Comparison of ENCODE assay signal across 8 mouse cellular contexts in genomic region chr6:113852318-113852717, GRCm38 (mm10).
A peak's percentile ranks its signal among the peaks of the same experiment; 100 is the strongest.
DNase-seq lines count a peak whose midpoint lies in the region; ATAC-seq and TF ChIP-seq lines count a peak whose summit lies in the region.

No protein-coding gene starts in this region.

- no peak for TF ChIP-seq CTCF in Patski (IDR thresholded peaks at IDR 0.05)

- H3K4me2 ChIP-seq in embryonic facial prominence, embryonic 11.5 days (ENCODE audit: low read depth, low read length), result no peak overlapping the region
- H3K4me2 ChIP-seq in hindbrain, embryonic 14.5 days (replicated peaks), result no peak overlapping the region
- H3K4me2 ChIP-seq in liver, embryonic 11.5 days, result no peak overlapping the region

- no peak overlapping the region for H3K4me3 ChIP-seq in embryonic facial prominence, embryonic 11.5 days (ENCODE audit: low read depth, low read length)
- no peak overlapping the region for H3K4me3 ChIP-seq in hindbrain, embryonic 14.5 days (replicated peaks; ENCODE audit: low read length)
- H3K4me3 ChIP-seq in liver, embryonic 11.5 days (ENCODE audit: low read depth, low read length), result no peak overlapping the region

- peak; percentile 48 to 58 for DNase-seq in left cerebral cortex, postnatal 14 days (ENCODE audit: low spot score in 2 of 2)
- no peak for DNase-seq in left cerebral cortex, adult 18-20 months (ENCODE audit: low spot score in 2 of 2)
- peak; percentile 24 for DNase-seq in Patski (ENCODE audit: low read depth, low spot score)
- DNase-seq in embryonic facial prominence, embryonic 11.5 days (ENCODE audit: low spot score), result peak; percentile 93
- peak; percentile 72 for DNase-seq in hindbrain, embryonic 14.5 days (ENCODE audit: low spot score)
- peak; percentile 41 for DNase-seq in liver, embryonic 11.5 days (ENCODE audit: low spot score)
- DNase-seq in retina, postnatal 7 days (ENCODE audit: low read depth, low spot score), result peak; percentile 20
- DNase-seq in left cerebral cortex, adult 9 months (ENCODE audit: low spot score in 2 of 2), result no peak

- intact Hi-C loops in left cerebral cortex, postnatal 14 days (cut with DNase I), result no loop called here

- no peaks in the 10 kb centered on the region for H3K9me3 ChIP-seq in embryonic facial prominence, embryonic 11.5 days (replicated peaks; ENCODE audit: control insufficient read depth, low read length)
- H3K9me3 ChIP-seq in hindbrain, embryonic 14.5 days (ENCODE audit: control insufficient read depth, low read length), result no peaks in the 10 kb centered on the region
- no peaks in the 10 kb centered on the region for H3K9me3 ChIP-seq in liver, embryonic 11.5 days (ENCODE audit: control insufficient read depth, low read length)

- WGBS in embryonic facial prominence, embryonic 11.5 days, result 12% methylated on average over 3 of the region's 3 CpGs
- 16% methylated on average over 3 of the region's 3 CpGs for WGBS in hindbrain, embryonic 14.5 days
- WGBS in liver, embryonic 11.5 days, result 10% methylated on average over 3 of the region's 3 CpGs

- POLR2A ChIA-PET in Patski (lab: Charles Lee), result interaction anchor here (0.7 kb wide), 1 partner anchor 1208 kb away, joined by 4 read pairs; no protein-coding TSS in a partner anchor

- no peak for ATAC-seq in Patski
- peak; percentile 54; the same call in 1 of the 2 replicates for ATAC-seq in embryonic facial prominence, embryonic 11.5 days (replicated peaks; ENCODE audit: insufficient number of reproducible peaks, low FRiP score, low TSS enrichment, low read depth)
- no peak for ATAC-seq in hindbrain, embryonic 14.5 days (ENCODE audit: low FRiP score)
- ATAC-seq in liver, embryonic 11.5 days (replicated peaks; ENCODE audit: low FRiP score), result no peak

- no peak overlapping the region for H3K9ac ChIP-seq in embryonic facial prominence, embryonic 11.5 days (replicated peaks; ENCODE audit: low read length)
- no peak overlapping the region for H3K9ac ChIP-seq in hindbrain, embryonic 14.5 days
- no peak overlapping the region for H3K9ac ChIP-seq in liver, embryonic 11.5 days (ENCODE audit: low read depth, low read length)

- in situ Hi-C loops in Patski (cut with MboI; ENCODE audit: low pct_unique_long_range_greater_than_20kb), result no loop called here

- H3K4me1 ChIP-seq in embryonic facial prominence, embryonic 11.5 days (ENCODE audit: control insufficient read depth, insufficient read depth, low read length), result no peaks in the 10 kb centered on the region
- 0 out of 2 replicates have a peak, but pooled peaks cover 12% of the 10 kb centered on the region for H3K4me1 ChIP-seq in hindbrain, embryonic 14.5 days (replicated peaks; ENCODE audit: control insufficient read depth, insufficient read depth, low read length)
- no peaks in the 10 kb centered on the region for H3K4me1 ChIP-seq in liver, embryonic 11.5 days (replicated peaks; ENCODE audit: control insufficient read depth, insufficient read depth, low read length)

- no peaks in the 10 kb centered on the region for H3K36me3 ChIP-seq in embryonic facial prominence, embryonic 11.5 days (replicated peaks; ENCODE audit: control insufficient read depth, insufficient read depth, low read depth, low read length)
- no peaks in the 10 kb centered on the region for H3K36me3 ChIP-seq in hindbrain, embryonic 14.5 days (replicated peaks; ENCODE audit: control insufficient read depth, insufficient read depth)
- no peaks in the 10 kb centered on the region for H3K36me3 ChIP-seq in liver, embryonic 11.5 days (ENCODE audit: control insufficient read depth, insufficient read depth, low read length)

- no peak overlapping the region for H3K27ac ChIP-seq in embryonic facial prominence, embryonic 11.5 days (replicated peaks; ENCODE audit: low read depth, low read length)
- no peak overlapping the region for H3K27ac ChIP-seq in hindbrain, embryonic 14.5 days
- H3K27ac ChIP-seq in liver, embryonic 11.5 days (ENCODE audit: low read depth, low read length), result no peak overlapping the region

- H3K27me3 ChIP-seq in Patski, result peaks cover 11% of the 10 kb centered on the region
- no peaks in the 10 kb centered on the region for H3K27me3 ChIP-seq in embryonic facial prominence, embryonic 11.5 days (ENCODE audit: control insufficient read depth, insufficient read depth, low read length)
- H3K27me3 ChIP-seq in hindbrain, embryonic 14.5 days (ENCODE audit: control insufficient read depth, insufficient read depth, low read length), result no peaks in the 10 kb centered on the region
- H3K27me3 ChIP-seq in liver, embryonic 11.5 days (replicated peaks; ENCODE audit: control insufficient read depth, insufficient read depth, low read length), result no peaks in the 10 kb centered on the region

- CTCF ChIA-PET in Patski (lab: Charles Lee), result no interaction called here

Comparison
In these comparisons a context has a peak if more than half of its experiments do, and no peak if none do; other contexts are left out.
1. DNase-seq: peak in left cerebral cortex, postnatal 14 days (2 of 2), Patski (single experiment), embryonic facial prominence, embryonic 11.5 days (single experiment), hindbrain, embryonic 14.5 days (single experiment), liver, embryonic 11.5 days (single experiment) and retina, postnatal 7 days (single experiment); none in left cerebral cortex, adult 18-20 months (0 of 2) and left cerebral cortex, adult 9 months (0 of 2).